8 mouse cellular contexts compared by ENCODE assay signal in the genomic region with DNA sequence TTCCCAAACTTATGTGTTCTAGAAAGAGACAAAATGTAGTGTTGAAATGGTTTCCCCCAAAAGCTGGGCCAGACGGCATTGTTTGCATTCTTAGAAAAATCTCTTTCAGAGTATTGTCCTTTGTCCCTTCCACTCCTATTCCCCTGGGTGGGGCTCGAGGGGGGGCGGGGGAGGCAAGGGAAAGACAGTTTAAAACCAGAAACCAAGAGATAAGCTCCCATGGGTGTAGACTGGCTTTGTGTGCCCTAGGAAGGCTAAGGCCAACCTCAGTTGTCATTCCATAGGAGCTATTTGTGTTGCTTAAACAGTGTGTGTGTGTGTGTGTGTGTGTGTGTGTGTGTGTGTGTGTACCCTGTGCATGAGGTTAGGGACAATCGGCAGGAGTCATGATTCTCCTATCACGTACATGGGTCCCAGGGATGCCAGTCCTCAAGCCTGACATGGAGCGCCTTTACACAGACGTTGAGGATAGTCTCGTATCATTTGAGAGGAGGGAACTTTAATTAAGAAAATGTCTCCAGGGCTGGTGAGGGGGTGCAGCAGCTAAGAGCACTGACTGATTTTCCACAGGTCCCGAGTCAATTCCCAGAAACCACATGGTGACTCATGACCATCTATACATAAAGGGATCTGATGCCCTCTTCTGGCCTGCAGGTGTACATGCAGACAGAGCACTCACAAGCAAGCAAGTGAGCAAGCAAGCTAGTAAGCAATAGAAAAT. TPM values are rescaled to one million over a fixed set of nuclear protein-coding genes. Genes with fewer than 3 reads are reported as not detected.
DNase-seq lines count a peak whose midpoint lies in the region; ATAC-seq lines count a peak whose summit lies in the region.

No protein-coding gene starts in this region.

- no peak for ATAC-seq in cerebellum, adult (ENCODE audit: insufficient number of reproducible peaks, low FRiP score, low TSS enrichment)

- intact Hi-C loops in heart, postnatal 10 days (cut with DNase I): loop anchor here (2.0 to 5.0 kb wide), 4 partner anchors 81 to 192 kb away; no protein-coding TSS in a partner anchor

- peak; percentile 26 for DNase-seq in cerebellum, adult 11 months
- DNase-seq in NIH3T3 (ENCODE audit: low read depth): peak; percentile 92
- DNase-seq in embryo, embryonic 10.5 days (ENCODE audit: low spot score): peak; percentile 78
- DNase-seq in heart, postnatal 10 days: peak; percentile 72 to 74
- peak; percentile 65 for DNase-seq in layer of hippocampus, adult 11-12 months (ENCODE audit: low spot score)
- DNase-seq in lung, postnatal 10 days: peak; percentile 72
- DNase-seq in right cerebral cortex, postnatal 4 days: peak; percentile 14

RNA-seq across cellular contexts. Expression of gene Smurf1, which starts 22.9 kb away (rescaled TPM):
- total RNA-seq in heart, postnatal 10 days (2021): 10 to 100 TPM; 28.7 to 33.6 TPM

RNA-seq across cellular contexts. Expression of gene Gm4871, which starts 44.1 kb away (rescaled TPM):
- not detected for total RNA-seq in heart, postnatal 10 days (2021)

RNA-seq across cellular contexts. Expression of gene 1700018F24Rik, which starts 54.3 kb away (rescaled TPM):
- total RNA-seq in heart, postnatal 10 days (2021): not detected

Comparison
In these comparisons a context has a peak if more than half of its experiments do, and no peak if none do; other contexts are left out.
1. DNase-seq: peak in every context shown above with its lines; median percentile 92 in NIH3T3; 78 in embryo, embryonic 10.5 days; 73 in heart, postnatal 10 days; 72 in lung, postnatal 10 days; 65 in layer of hippocampus, adult 11-12 months; 26 in cerebellum, adult 11 months; 14 in right cerebral cortex, postnatal 4 days.